Mouse (Mus musculus): ENCODE data around the gene Lamp3. TPM values are rescaled to one million over a fixed set of nuclear protein-coding genes. Genes with fewer than 3 reads are reported as not detected.
"Not testable (repeated sequence)": the region's sequence is repeated elsewhere in the genome, so short reads cannot be mapped to it uniquely, and the experiment has no call there.

Lamp3 gene
- polyA plus RNA-seq (2015; fragmentation: Nextera tagmentation; extraction: Ambion mirVana), result 0.05 and 0.06 TPM in 2 replicates

GRCm38 (mm10) chr16:19706216-19706615 is at the start of gene Lamp3:
Gene Lamp3 (minus strand): TSS chr16:19706375.
- Histone ChIP-seq H3K4me2 (replicated peaks) (no peak within 1 kb of the TSS), H3K9ac (no peak within 1 kb of the TSS), H3K4me3 (replicated peaks) (no peak within 1 kb of the TSS), H3K27me3 (replicated peaks) (no peaks in the 10 kb centered on the region), H3K36me3 (no peaks in the 10 kb centered on the region), H3K9me3 (no peaks in the 10 kb centered on the region), H3K27ac (no peak within 1 kb of the TSS), H3K4me1 (replicated peaks) (no peaks in the 10 kb centered on the region)
- ATAC-seq, result no peak

GRCm38 (mm10) chr16:19732896-19733295 is 26.7 kb upstream of the Lamp3 start:
- Histone ChIP-seq H3K27me3 (replicated peaks) (no peaks in the 10 kb centered on the region), H3K9me3 (no peaks in the 10 kb centered on the region), H3K27ac (no peak overlapping the region), H3K4me3 (replicated peaks) (no peak overlapping the region), H3K9ac (no peak overlapping the region), H3K36me3 (no peaks in the 10 kb centered on the region), H3K4me1 (replicated peaks) (no peaks in the 10 kb centered on the region), H3K4me2 (replicated peaks) (no peak overlapping the region)
- 93% methylated on average over 1 of the region's 1 CpGs for WGBS
- no peak for ATAC-seq

- H3K9me3 ChIP-seq; H3K27me3 ChIP-seq (replicated peaks); H3K27ac ChIP-seq; ATAC-seq; H3K9ac ChIP-seq; H3K4me1 ChIP-seq (replicated peaks); H3K36me3 ChIP-seq; H3K4me3 ChIP-seq (replicated peaks); H3K4me2 ChIP-seq (replicated peaks): not testable (repeated sequence)
- 38% methylated on average over 2 of the region's 2 CpGs for WGBS
Measured at GRCm38 (mm10) chr16:19724139-19724538, 18.0 kb upstream of the Lamp3 start.

GRCm38 (mm10) chr16:19720959-19721358 is 14.8 kb upstream of the Lamp3 start:
- H3K9ac ChIP-seq, result no peak overlapping the region
- no peaks in the 10 kb centered on the region for H3K9me3 ChIP-seq
- no peak overlapping the region for H3K4me2 ChIP-seq (replicated peaks)
- ATAC-seq, result no peak
- WGBS, result 46% methylated on average over 2 of the region's 2 CpGs
- H3K27me3 ChIP-seq (replicated peaks), result no peaks in the 10 kb centered on the region
- no peak overlapping the region for H3K4me3 ChIP-seq (replicated peaks)
- no peaks in the 10 kb centered on the region for H3K4me1 ChIP-seq (replicated peaks)
- no peak overlapping the region for H3K27ac ChIP-seq
- no peaks in the 10 kb centered on the region for H3K36me3 ChIP-seq

- H3K4me1 ChIP-seq (replicated peaks), result no peaks in the 10 kb centered on the region
- 59% methylated on average over 1 of the region's 1 CpGs for WGBS
- no peak overlapping the region for H3K4me3 ChIP-seq (replicated peaks)
- no peaks in the 10 kb centered on the region for H3K36me3 ChIP-seq
- no peak overlapping the region for H3K9ac ChIP-seq
- no peak overlapping the region for H3K4me2 ChIP-seq (replicated peaks)
- ATAC-seq, result no peak
- H3K27ac ChIP-seq, result no peak overlapping the region
- H3K27me3 ChIP-seq (replicated peaks), result no peaks in the 10 kb centered on the region
- no peaks in the 10 kb centered on the region for H3K9me3 ChIP-seq
Measured at GRCm38 (mm10) chr16:19707381-19707780, 1.2 kb upstream of the Lamp3 start.

GRCm38 (mm10) chr16:19699207-19699606 is 7.0 kb downstream of the Lamp3 start:
- Histone ChIP-seq H3K36me3 (no peaks in the 10 kb centered on the region), H3K27me3 (replicated peaks) (no peaks in the 10 kb centered on the region), H3K4me1 (replicated peaks) (no peaks in the 10 kb centered on the region), H3K9me3 (no peaks in the 10 kb centered on the region), H3K4me3 (replicated peaks) (no peak overlapping the region), H3K4me2 (replicated peaks) (no peak overlapping the region), H3K9ac (no peak overlapping the region), H3K27ac (no peak overlapping the region)
- no peak for ATAC-seq

GRCm38 (mm10) chr16:19670768-19671357 is 35.3 kb downstream of the Lamp3 start:
- Histone ChIP-seq H3K36me3 (no peaks in the 10 kb centered on the region), H3K4me2 (replicated peaks) (no peak overlapping the region), H3K9me3 (no peaks in the 10 kb centered on the region), H3K27me3 (replicated peaks) (no peaks in the 10 kb centered on the region), H3K4me3 (replicated peaks) (no peak overlapping the region), H3K27ac (no peak overlapping the region), H3K9ac (no peak overlapping the region), H3K4me1 (replicated peaks) (no peaks in the 10 kb centered on the region)
- no peak for ATAC-seq
- WGBS, result 79% methylated on average over 2 of the region's 2 CpGs

- Histone ChIP-seq H3K27ac (no peak overlapping the region), H3K27me3 (replicated peaks) (no peaks in the 10 kb centered on the region), H3K4me2 (replicated peaks) (no peak overlapping the region), H3K9me3 (no peaks in the 10 kb centered on the region), H3K4me1 (replicated peaks) (no peaks in the 10 kb centered on the region), H3K9ac (no peak overlapping the region), H3K4me3 (replicated peaks) (no peak overlapping the region), H3K36me3 (no peaks in the 10 kb centered on the region)
- 51% methylated on average over 1 of the region's 1 CpGs for WGBS
- ATAC-seq, result no peak
Measured at GRCm38 (mm10) chr16:19666312-19666711, 39.9 kb downstream of the Lamp3 start.

- Histone ChIP-seq H3K9ac (no peak within 1 kb of the TSS), H3K27me3 (replicated peaks) (no peaks in the 10 kb centered on the region), H3K4me3 (replicated peaks) (no peak within 1 kb of the TSS), H3K36me3 (no peaks in the 10 kb centered on the region), H3K4me2 (replicated peaks) (no peak within 1 kb of the TSS), H3K9me3 (no peaks in the 10 kb centered on the region), H3K4me1 (replicated peaks) (no peaks in the 10 kb centered on the region), H3K27ac (no peak within 1 kb of the TSS)
- ATAC-seq, result no peak
- 82% methylated on average over 1 of the region's 1 CpGs for whole genome bisulfite sequencing
Measured at GRCm38 (mm10) chr16:19629816-19630215, 76.4 kb downstream of the Lamp3 start, which contains the start of gene Olfr171. Gene Olfr171 (minus strand): TSS chr16:19629916.

- H3K9me3 ChIP-seq; H3K4me1 ChIP-seq (replicated peaks); H3K9ac ChIP-seq; H3K4me3 ChIP-seq (replicated peaks); H3K27me3 ChIP-seq (replicated peaks); H3K36me3 ChIP-seq; H3K27ac ChIP-seq; H3K4me2 ChIP-seq (replicated peaks); ATAC-seq: not testable (repeated sequence)
- 92% methylated on average over 2 of the region's 2 CpGs for WGBS
Measured at GRCm38 (mm10) chr16:19611782-19612181, 94.4 kb downstream of the Lamp3 start, which contains the start of gene Olfr170. Gene Olfr170 (minus strand): TSS chr16:19611882.

Other genes starting within 250 kb of the Lamp3 start
- gene Olfr166, start 222.7 kb downstream of the Lamp3 start, polyA plus RNA-seq (2015; fragmentation: Nextera tagmentation; extraction: Ambion mirVana), result not detected in 2 replicates
- gene Olfr167, start 184.1 kb downstream of the Lamp3 start, polyA plus RNA-seq (2015; fragmentation: Nextera tagmentation; extraction: Ambion mirVana), result not detected in 2 replicates
- gene Olfr168, start 170.8 kb downstream of the Lamp3 start, polyA plus RNA-seq (2015; fragmentation: Nextera tagmentation; extraction: Ambion mirVana), result not detected in 2 replicates
- not detected in 2 replicates for gene Olfr169, start 134.6 kb downstream of the Lamp3 start, polyA plus RNA-seq (2015; fragmentation: Nextera tagmentation; extraction: Ambion mirVana)
- gene Olfr170, start 94.5 kb downstream of the Lamp3 start, polyA plus RNA-seq (2015; fragmentation: Nextera tagmentation; extraction: Ambion mirVana), result not detected in 2 replicates
- gene Olfr171, start 76.5 kb downstream of the Lamp3 start, polyA plus RNA-seq (2015; fragmentation: Nextera tagmentation; extraction: Ambion mirVana), result not detected in 2 replicates
- gene B3gnt5, start 53.8 kb upstream of the Lamp3 start, polyA plus RNA-seq (2015; fragmentation: Nextera tagmentation; extraction: Ambion mirVana), result 9.4 and 11.1 TPM in 2 replicates

Measured in intestine, embryonic 15.5 days (tissue).